Mouse (Mus musculus) embryonic facial prominence, embryonic 14.5 days (tissue): Measurements from ENCODE around the gene Tspyl3. TPM values are rescaled to one million over a fixed set of nuclear protein-coding genes. Genes with fewer than 3 reads are reported as not detected.

Experiments
- ATAC-seq: fragments of 200-750 bp; cut with Nextera tagmentation; 2 replicates; pipeline ENCODE4 v1.8.0; 2017; ENCODE audit warnings: low read depth, moderate number of reproducible peaks, moderate TSS enrichment
- DNase-seq: peaks from one replicate; pipeline ENCODE4 v3.0.0-alpha.2; 2015; ENCODE audit warnings: low spot score
- H3K27ac ChIP-seq: fragments of 300-500 bp; sonication (generic); replicated peaks from 2 replicates; pipeline ENCODE4 v1.5.1; 2014; ENCODE audit warnings: low read depth, mild to moderate bottlenecking, low read length, moderate library complexity
- H3K27me3 ChIP-seq: fragments of 300-500 bp; sonication (generic); replicated peaks from 2 replicates; pipeline ENCODE4 v1.6.1; 2014; ENCODE audit warnings: low read length; ENCODE audit not compliant: control insufficient read depth, insufficient read depth
- H3K36me3 ChIP-seq: fragments of 300-500 bp; sonication (generic); 2 replicates; pipeline ENCODE4 v1.6.1; 2014; ENCODE audit warnings: low read length, mixed read lengths; ENCODE audit not compliant: control insufficient read depth, insufficient read depth
- H3K4me1 ChIP-seq: fragments of 300-500 bp; sonication (generic); 2 replicates; pipeline ENCODE4 v1.6.1; 2014; ENCODE audit warnings: antibody characterized with exemption, low read length; ENCODE audit not compliant: control insufficient read depth, insufficient read depth
- H3K4me2 ChIP-seq: fragments of 300-500 bp; sonication (generic); 2 replicates; pipeline ENCODE4 v1.6.1; 2014; ENCODE audit warnings: low read depth, mild to moderate bottlenecking, low read length, moderate library complexity, mixed read lengths
- H3K4me3 ChIP-seq: fragments of 300-500 bp; sonication (generic); 2 replicates; pipeline ENCODE4 v1.5.1; 2014; ENCODE audit warnings: low read depth, mild to moderate bottlenecking, low read length
- H3K9ac ChIP-seq: fragments of 300-500 bp; sonication (generic); 2 replicates; pipeline ENCODE4 v1.6.1; 2014; ENCODE audit warnings: low read depth, mild to moderate bottlenecking, low read length, moderate library complexity, mixed read lengths
- H3K9me3 ChIP-seq: fragments of 300-500 bp; sonication (generic); 2 replicates; pipeline ENCODE4 v1.6.1; 2016; ENCODE audit warnings: low read length; ENCODE audit not compliant: control insufficient read depth
- WGBS: fragments of 180-500 bp; shearing (Covaris S2); extraction: QIAGEN DNeasy Blood & Tissue Kit; methylation state at CpG from one replicate; pipeline ENCODE4 v1.1.7; 2014; 5-methylcytosine and 5-hydroxymethylcytosine counted together
- polyA plus RNA-seq: library from polyadenylated mRNA; unstranded; fragments of >200 nt; fragmentation: Nextera tagmentation; extraction: Ambion mirVana; gene quantifications from 2 replicates; pipeline ENCODE4 v1.2.1, GENCODE M21; 2014

Tspyl3 gene
- polyA plus RNA-seq, 1 experiment from 2014 or later: 12.0 TPM

DNA sequence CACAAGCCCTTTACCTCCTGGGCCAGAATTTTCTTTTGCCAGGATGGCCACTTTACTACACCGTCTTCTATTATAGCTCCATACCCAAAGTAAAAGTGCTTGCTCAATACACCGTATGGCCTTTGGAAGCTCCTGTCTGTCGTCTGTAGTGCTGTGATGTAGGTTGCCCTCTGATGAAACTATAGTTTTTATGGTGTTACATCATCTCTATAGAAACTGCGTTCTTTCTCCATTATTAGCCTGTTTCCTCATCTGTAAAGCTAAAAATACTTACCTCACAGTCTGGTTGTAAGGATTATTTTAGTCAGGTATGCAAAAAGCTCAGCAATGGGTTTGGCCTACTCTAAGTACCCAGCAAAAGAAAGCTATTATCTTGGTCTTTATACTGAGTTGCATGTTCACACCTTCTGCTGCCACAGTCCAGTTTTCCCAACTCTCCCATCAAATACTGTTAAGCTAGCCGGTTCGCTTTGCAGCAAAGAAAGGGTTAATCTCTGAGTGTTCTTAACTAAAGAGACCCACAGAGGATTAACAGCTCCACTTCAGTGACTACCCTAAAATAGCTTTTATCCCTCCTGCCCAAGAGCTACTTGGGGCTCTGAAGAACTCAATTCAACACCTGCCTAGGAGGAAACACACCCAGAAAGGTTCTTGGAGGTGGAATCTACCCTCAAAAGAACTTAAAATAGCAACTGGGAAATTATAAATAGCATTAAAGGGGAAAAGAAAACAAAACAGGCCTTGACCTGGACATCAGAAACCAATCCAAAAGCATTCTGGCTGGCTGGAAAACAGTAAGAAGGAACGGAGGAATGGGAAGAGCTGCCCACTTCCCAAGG, 14.0 kb upstream of the Tspyl3 start:
- H3K27me3 ChIP-seq: no peaks in the 10 kb centered on the region
- H3K36me3 ChIP-seq: peaks cover 25% of the 10 kb centered on the region
- H3K4me3 ChIP-seq: peak overlapping the region; percentile 97
- H3K4me2 ChIP-seq: peak overlapping the region; percentile 92
- DNase-seq (no peak), ATAC-seq (no peak)
- peak overlapping the region; percentile 98 for H3K9ac ChIP-seq
- 60% methylated on average over 7 of the region's 7 CpGs for WGBS
- no peaks in the 10 kb centered on the region for H3K9me3 ChIP-seq
- peaks cover 21% of the 10 kb centered on the region for H3K4me1 ChIP-seq
- peak overlapping the region; percentile 93 for H3K27ac ChIP-seq

- Histone ChIP-seq H3K4me2 (no peak overlapping the region), H3K4me3 (no peak overlapping the region), H3K27me3 (no peaks in the 10 kb centered on the region), H3K36me3 (peaks cover 33% of the 10 kb centered on the region), H3K27ac (0 out of 2 replicates have a peak overlapping the region, but pooled peaks have one; percentile 40), H3K4me1 (peaks cover 21% of the 10 kb centered on the region), H3K9ac (no peak overlapping the region), H3K9me3 (no peaks in the 10 kb centered on the region)
- ATAC-seq (no peak), DNase-seq (peak; percentile 61)
- WGBS: 64% methylated on average over 2 of the region's 2 CpGs
Observed at GRCm38 (mm10) chr2:153238406-153238805, 13.2 kb upstream of the Tspyl3 start.

GRCm38 (mm10) chr2:153237891-153238290, 12.7 kb upstream of the Tspyl3 start:
- Histone ChIP-seq H3K27me3 (no peaks in the 10 kb centered on the region), H3K9ac (no peak overlapping the region), H3K27ac (0 out of 2 replicates have a peak overlapping the region, but pooled peaks have one; percentile 40), H3K9me3 (no peaks in the 10 kb centered on the region), H3K4me3 (no peak overlapping the region), H3K4me2 (peak overlapping the region; percentile 18; the same call in 1 of the 2 replicates), H3K36me3 (peaks cover 38% of the 10 kb centered on the region), H3K4me1 (peaks cover 21% of the 10 kb centered on the region)
- 74% methylated on average over 4 of the region's 4 CpGs for WGBS
- ATAC-seq (no peak), DNase-seq (no peak)

DNA sequence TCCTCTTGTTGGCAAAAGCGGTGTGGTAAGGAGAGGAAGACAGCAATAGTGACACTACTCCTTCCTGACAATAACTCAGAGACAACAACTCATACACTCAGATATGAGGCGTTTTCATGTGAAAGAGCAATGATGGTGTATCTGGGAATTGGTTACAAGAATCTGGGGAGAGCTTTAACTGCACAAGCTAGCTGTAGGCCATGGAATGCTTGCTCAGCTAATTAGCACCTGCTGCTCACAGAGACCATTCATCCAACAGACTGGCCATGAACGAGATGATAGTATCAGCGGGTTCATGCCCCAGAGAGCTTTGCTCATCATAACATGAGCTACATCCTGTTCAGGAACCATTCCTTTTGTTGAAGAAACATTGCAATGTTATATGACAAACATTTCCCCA, 12.0 kb upstream of the Tspyl3 start:
- peaks cover 16% of the 10 kb centered on the region for H3K4me1 ChIP-seq
- no peak overlapping the region for H3K9ac ChIP-seq
- no peak overlapping the region for H3K27ac ChIP-seq
- no peaks in the 10 kb centered on the region for H3K9me3 ChIP-seq
- WGBS: 62% methylated on average over 4 of the region's 4 CpGs
- no peak overlapping the region for H3K4me2 ChIP-seq
- peaks cover 42% of the 10 kb centered on the region for H3K36me3 ChIP-seq
- no peak overlapping the region for H3K4me3 ChIP-seq
- no peak for DNase-seq
- H3K27me3 ChIP-seq: no peaks in the 10 kb centered on the region
- no peak for ATAC-seq

DNA sequence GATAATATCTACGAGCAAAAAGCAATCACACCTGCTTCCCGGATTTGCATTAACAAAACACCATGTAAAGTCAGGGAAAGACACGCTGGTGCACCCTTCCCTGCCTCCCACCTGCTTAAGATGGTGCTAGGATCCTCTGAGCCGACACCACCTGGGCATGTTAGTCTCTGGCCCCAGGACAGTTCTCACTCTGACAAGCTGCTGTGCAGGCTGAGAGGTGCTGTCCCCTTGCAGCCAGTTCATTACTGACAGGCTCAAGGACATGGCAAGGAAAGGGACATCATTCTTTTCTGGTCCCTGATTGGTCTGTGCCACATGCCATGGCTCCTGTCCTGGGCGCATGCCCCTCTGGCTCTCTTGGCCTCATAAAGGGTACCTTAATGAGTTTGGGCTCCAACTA, 3.3 kb upstream of the Tspyl3 start:
- WGBS: 81% methylated on average over 5 of the region's 5 CpGs
- Histone ChIP-seq H3K4me3 (no peak overlapping the region), H3K9ac (no peak overlapping the region), H3K9me3 (no peaks in the 10 kb centered on the region), H3K27ac (no peak overlapping the region), H3K4me1 (peaks cover 3% of the 10 kb centered on the region; the same call in 1 of the 2 replicates), H3K27me3 (no peaks in the 10 kb centered on the region), H3K36me3 (peaks cover 62% of the 10 kb centered on the region), H3K4me2 (no peak overlapping the region)
- DNase-seq: no peak
- ATAC-seq: no peak

- peaks cover 56% of the 10 kb centered on the region for H3K36me3 ChIP-seq
- peaks cover 3% of the 10 kb centered on the region; the same call in 1 of the 2 replicates for H3K4me1 ChIP-seq
- no peak for ATAC-seq
Observed at GRCm38 (mm10) chr2:153227959-153228358, 2.7 kb upstream of the Tspyl3 start.

DNA sequence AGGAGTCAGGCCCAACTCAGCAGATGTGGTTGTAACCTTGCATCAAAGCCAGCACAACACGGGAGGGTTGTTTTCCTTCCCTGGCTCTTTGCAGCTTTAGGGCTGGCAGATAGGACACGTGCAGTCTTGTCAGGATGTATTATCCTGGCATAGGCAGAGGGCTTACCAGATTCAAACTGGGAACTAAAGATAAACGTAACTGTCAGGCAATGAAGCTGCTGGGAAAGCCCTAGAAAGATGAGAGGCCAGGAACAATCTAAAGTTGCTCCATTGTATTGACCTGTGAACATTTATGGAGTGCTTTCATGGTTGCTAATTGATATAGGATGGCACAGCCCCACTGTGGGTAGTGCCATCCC, 333 bp upstream of the Tspyl3 start:
- Histone ChIP-seq H3K9me3 (no peaks in the 10 kb centered on the region), H3K36me3 (peaks cover 35% of the 10 kb centered on the region), H3K27ac (peak overlapping the region; percentile 80), H3K9ac (peak overlapping the region; percentile 87), H3K4me1 (peaks cover 3% of the 10 kb centered on the region; the same call in 1 of the 2 replicates), H3K4me3 (peak overlapping the region; percentile 63), H3K4me2 (peak overlapping the region; percentile 77), H3K27me3 (no peaks in the 10 kb centered on the region)
- 13% methylated on average over 3 of the region's 3 CpGs for WGBS
- ATAC-seq: no peak; the same call in 1 of the 2 replicates
- no peak for DNase-seq

More at GRCm38 (mm10) chr2:153227959-153228358, 2.7 kb upstream of the Tspyl3 start:
- H3K9me3 ChIP-seq: no peaks in the 10 kb centered on the region
- H3K27me3 ChIP-seq: no peaks in the 10 kb centered on the region
- no peak overlapping the region for H3K9ac ChIP-seq
- DNase-seq: no peak
- H3K27ac ChIP-seq: no peak overlapping the region
- 93% methylated on average over 4 of the region's 4 CpGs for WGBS
- no peak overlapping the region for H3K4me2 ChIP-seq
- no peak overlapping the region for H3K4me3 ChIP-seq

- Histone ChIP-seq H3K9me3 (no peaks in the 10 kb centered on the region), H3K4me3 (no peak overlapping the region), H3K4me2 (no peak overlapping the region), H3K27ac (no peak overlapping the region), H3K27me3 (no peaks in the 10 kb centered on the region), H3K36me3 (0 out of 2 replicates have a peak, but pooled peaks cover 6% of the 10 kb centered on the region), H3K9ac (no peak overlapping the region), H3K4me1 (peaks cover 3% of the 10 kb centered on the region; the same call in 1 of the 2 replicates)
- WGBS: 94% methylated on average over 2 of the region's 2 CpGs
- DNase-seq (no peak), ATAC-seq (no peak)
Observed at GRCm38 (mm10) chr2:153222566-153222965, 2.7 kb downstream of the Tspyl3 start.
